Mouse (Mus musculus): Measurements from ENCODE around the gene Rbfox1. TPM values are rescaled to one million over a fixed set of nuclear protein-coding genes. Genes with fewer than 3 reads are reported as not detected.

Gene Rbfox1
- total and polyA plus RNA-seq, 3 experiments, result not detected

DNA sequence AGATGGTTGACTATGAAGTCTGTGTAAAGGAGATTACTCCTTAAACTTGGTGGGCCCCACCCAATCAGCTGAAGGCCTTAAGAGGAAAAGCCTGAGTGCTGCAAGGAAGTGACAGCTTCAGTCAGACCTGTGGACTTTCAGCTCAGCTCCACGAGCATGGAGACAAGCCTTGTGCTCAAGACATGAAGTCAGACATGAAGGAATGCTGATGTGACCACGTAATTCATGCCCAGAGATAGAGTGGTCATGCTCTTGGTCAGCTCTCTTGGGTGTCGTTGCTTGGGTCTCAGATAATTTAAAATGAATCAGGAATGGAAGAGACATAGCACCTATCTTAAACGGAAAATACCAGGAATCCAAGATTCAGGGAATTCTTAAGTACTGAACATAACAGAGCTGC is 1019.8 kb downstream of the Rbfox1 start:
- Histone ChIP-seq H3K4me3 (ENCODE audit: control insufficient read depth in 1 of 2, insufficient read depth in 1 of 2, low read depth in 2 of 2, low read length in 2 of 2) (no peak overlapping the region), H3K4me1 (ENCODE audit: control insufficient read depth in 1 of 2, insufficient read depth in 2 of 2, low read length in 2 of 2) (no peaks in the 10 kb centered on the region), H3K27me3 (ENCODE audit: control insufficient read depth in 1 of 2, insufficient read depth in 2 of 2, low read length in 2 of 2) (no peaks in the 10 kb centered on the region), H3K9ac (ENCODE audit: control insufficient read depth, low read depth, low read length, poor library complexity, severe bottlenecking) (no peak overlapping the region), H3K36me3 (ENCODE audit: control insufficient read depth in 1 of 2, insufficient read depth in 2 of 2, low read length in 2 of 2) (no peaks in the 10 kb centered on the region), H3K79me2 (ENCODE audit: control insufficient read depth, insufficient read depth, low read length, poor library complexity) (no peaks in the 10 kb centered on the region), H3K27ac (ENCODE audit: control insufficient read depth, low read depth, low read length) (no peak overlapping the region), H3K9me3 (replicated peaks; ENCODE audit: insufficient read depth, low read length) (no peaks in the 10 kb centered on the region)
- no peak for TF ChIP-seq MAX (IDR thresholded peaks at IDR 0.05; ENCODE audit: low read length)
- TF ChIP-seq CHD1 (IDR thresholded peaks at IDR 0.05; ENCODE audit: low read depth, low read length), result no peak
- no peak for TF ChIP-seq NELFE (IDR thresholded peaks at IDR 0.05; ENCODE audit: low read depth, low read length)
- no peak for TF ChIP-seq UBTF (IDR thresholded peaks at IDR 0.05; ENCODE audit: borderline replicate concordance, insufficient read depth, low read depth, low read length)
- no peak for TF ChIP-seq NRF1 (IDR thresholded peaks at IDR 0.05; ENCODE audit: insufficient read depth, low read depth, low read length, poor library complexity, severe bottlenecking)
- no peak for DNase-seq (ENCODE audit: low read depth, low spot score)

DNA sequence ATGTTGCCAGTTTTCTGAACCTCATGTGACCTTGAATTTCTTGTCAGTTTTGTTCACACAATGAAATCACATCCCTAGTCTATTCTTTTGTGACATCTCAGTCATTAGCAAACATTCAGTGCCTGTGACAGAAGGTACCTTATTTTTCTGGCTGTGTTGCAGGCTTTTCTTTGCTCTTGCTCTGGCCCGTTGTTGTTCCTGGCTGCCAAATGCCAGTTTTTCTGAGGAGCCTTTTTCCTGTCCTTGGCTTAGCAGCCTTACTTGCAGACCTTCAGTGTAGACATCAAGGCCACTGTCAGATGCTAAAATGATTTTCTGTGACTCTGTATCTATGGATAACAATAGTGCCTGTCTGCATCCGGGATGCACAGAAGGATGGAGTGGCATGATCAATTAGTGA is 1020.8 kb downstream of the Rbfox1 start:
- no peak for TF ChIP-seq JUND (IDR thresholded peaks at IDR 0.05; ENCODE audit: low read depth, low read length)
- no peak for TF ChIP-seq ZNF384 (IDR thresholded peaks at IDR 0.05; ENCODE audit: low read depth, low read length)
- no peak for TF ChIP-seq EP300 (IDR thresholded peaks at IDR 0.05; ENCODE audit: low read depth in 1 of 2, low read length in 2 of 2)
- TF ChIP-seq ELF1 (IDR thresholded peaks at IDR 0.05; ENCODE audit: low read depth, low read length), result no peak
- no peak for TF ChIP-seq RCOR1 (IDR thresholded peaks at IDR 0.05; ENCODE audit: low read depth, low read length)
- TF ChIP-seq RAD21 (IDR thresholded peaks at IDR 0.05; ENCODE audit: low read depth, low read length), result no peak
- TF ChIP-seq ZMIZ1 (IDR thresholded peaks at IDR 0.05; ENCODE audit: low read depth, low read length), result no peak
- H3K27ac ChIP-seq (ENCODE audit: control insufficient read depth, low read depth, low read length), result no peak overlapping the region
- H3K27me3 ChIP-seq (ENCODE audit: control insufficient read depth in 1 of 2, insufficient read depth in 2 of 2, low read length in 2 of 2), result no peaks in the 10 kb centered on the region
- no peaks in the 10 kb centered on the region for H3K36me3 ChIP-seq (ENCODE audit: control insufficient read depth in 1 of 2, insufficient read depth in 2 of 2, low read length in 2 of 2)
- H3K9ac ChIP-seq (ENCODE audit: control insufficient read depth, low read depth, low read length, poor library complexity, severe bottlenecking), result no peak overlapping the region
- no peak overlapping the region for H3K4me3 ChIP-seq (ENCODE audit: control insufficient read depth in 1 of 2, insufficient read depth in 1 of 2, low read depth in 2 of 2, low read length in 2 of 2)
- H3K9me3 ChIP-seq (replicated peaks; ENCODE audit: insufficient read depth, low read length), result no peaks in the 10 kb centered on the region
- no peaks in the 10 kb centered on the region for H3K4me1 ChIP-seq (ENCODE audit: control insufficient read depth in 1 of 2, insufficient read depth in 2 of 2, low read length in 2 of 2)
- no peak for DNase-seq (ENCODE audit: low read depth, low spot score)
- no peaks in the 10 kb centered on the region for H3K79me2 ChIP-seq (ENCODE audit: control insufficient read depth, insufficient read depth, low read length, poor library complexity)

- Histone ChIP-seq H3K36me3 (ENCODE audit: control insufficient read depth in 1 of 2, insufficient read depth in 2 of 2, low read length in 2 of 2) (no peaks in the 10 kb centered on the region), H3K4me3 (ENCODE audit: control insufficient read depth in 1 of 2, insufficient read depth in 1 of 2, low read depth in 2 of 2, low read length in 2 of 2) (no peak overlapping the region), H3K9ac (ENCODE audit: control insufficient read depth, low read depth, low read length, poor library complexity, severe bottlenecking) (no peak overlapping the region), H3K4me1 (ENCODE audit: control insufficient read depth in 1 of 2, insufficient read depth in 2 of 2, low read length in 2 of 2) (no peaks in the 10 kb centered on the region), H3K27me3 (ENCODE audit: control insufficient read depth in 1 of 2, insufficient read depth in 2 of 2, low read length in 2 of 2) (no peaks in the 10 kb centered on the region), H3K27ac (ENCODE audit: control insufficient read depth, low read depth, low read length) (no peak overlapping the region), H3K79me2 (ENCODE audit: control insufficient read depth, insufficient read depth, low read length, poor library complexity) (no peaks in the 10 kb centered on the region), H3K9me3 (replicated peaks; ENCODE audit: insufficient read depth, low read length) (no peaks in the 10 kb centered on the region)
- DNase-seq (ENCODE audit: low read depth, low spot score), result no peak
- TF ChIP-seq SIN3A (IDR thresholded peaks at IDR 0.05; ENCODE audit: low read length) (no peak), E2F4 (IDR thresholded peaks at IDR 0.05; ENCODE audit: borderline replicate concordance, low read depth, low read length) (no peak), CHD2 (IDR thresholded peaks at IDR 0.05; ENCODE audit: low read length) (no peak), TAL1 (IDR thresholded peaks at IDR 0.05; ENCODE audit: low read length) (no peak), JUND (IDR thresholded peaks at IDR 0.05; ENCODE audit: low read depth, low read length) (no peak), POLR2A (IDR thresholded peaks at IDR 0.05; ENCODE audit: control insufficient read depth in 1 of 2, insufficient read depth in 1 of 2, low read depth in 1 of 2, low read length in 2 of 2, poor library complexity in 1 of 2) (no peak), GABPA (IDR thresholded peaks at IDR 0.05; ENCODE audit: low read depth, low read length) (no peak), GATA1 (IDR thresholded peaks at IDR 0.05; ENCODE audit: low read depth, low read length) (no peak), ZMIZ1 (IDR thresholded peaks at IDR 0.05; ENCODE audit: low read depth, low read length) (no peak), MAZ (IDR thresholded peaks at IDR 0.05; ENCODE audit: low read depth, low read length) (no peak), TCF12 (IDR thresholded peaks at IDR 0.05; ENCODE audit: low read depth, low read length) (no peak), BHLHE40 (IDR thresholded peaks at IDR 0.05; ENCODE audit: borderline replicate concordance, low read depth, low read length) (no peak)
Measured at GRCm38 (mm10) chr16:6907550-6907949, 1022.4 kb downstream of the Rbfox1 start.
